Mouse (Mus musculus) liver, embryonic 11.5 days (tissue): ENCODE results near the gene Fgf14. TPM values are rescaled to one million over a fixed set of nuclear protein-coding genes. Genes with fewer than 3 reads are reported as not detected.

Experiments
- ATAC-seq: fragments of 200-750 bp; cut with Nextera tagmentation; replicated peaks from 2 replicates; pipeline ENCODE4 v1.8.0; 2017; ENCODE audit warnings: moderate number of reproducible peaks, mild to moderate bottlenecking, moderate TSS enrichment, moderate library complexity; ENCODE audit not compliant: low FRiP score
- DNase-seq: peaks from one replicate; pipeline ENCODE4 v3.0.0-alpha.2; 2017; ENCODE audit warnings: low spot score
- H3K27ac ChIP-seq: fragments of 300-500 bp; sonication (generic); 2 replicates; pipeline ENCODE4 v1.5.1; 2014; ENCODE audit warnings: mild to moderate bottlenecking, low read depth, low read length, control low read depth
- H3K27me3 ChIP-seq: fragments of 300-500 bp; sonication (generic); replicated peaks from 2 replicates; pipeline ENCODE4 v1.6.1; 2014; ENCODE audit warnings: low read length, mixed read lengths; ENCODE audit not compliant: control insufficient read depth, insufficient read depth
- H3K36me3 ChIP-seq: fragments of 300-500 bp; sonication (generic); 2 replicates; pipeline ENCODE4 v1.6.1; 2014; ENCODE audit warnings: mild to moderate bottlenecking, low read length, moderate library complexity, mixed read lengths; ENCODE audit not compliant: control insufficient read depth, insufficient read depth
- H3K4me1 ChIP-seq: fragments of 300-500 bp; sonication (generic); replicated peaks from 2 replicates; pipeline ENCODE4 v1.6.1; 2014; ENCODE audit warnings: low read length, mixed read lengths; ENCODE audit not compliant: control insufficient read depth, insufficient read depth
- H3K4me2 ChIP-seq: fragments of 300-500 bp; sonication (generic); 2 replicates; pipeline ENCODE4 v1.6.1; 2014; ENCODE audit warnings: mild to moderate bottlenecking, control low read depth, moderate library complexity
- H3K4me3 ChIP-seq: fragments of 300-500 bp; sonication (generic); 2 replicates; pipeline ENCODE4 v1.5.1; 2014; ENCODE audit warnings: low read depth, low read length, control low read depth
- H3K9ac ChIP-seq: fragments of 300-500 bp; sonication (generic); 2 replicates; pipeline ENCODE4 v1.6.1; 2014; ENCODE audit warnings: low read depth, low read length, control low read depth
- H3K9me3 ChIP-seq: fragments of 300-500 bp; sonication (generic); 2 replicates; pipeline ENCODE4 v1.6.1; 2016; ENCODE audit warnings: low read length, inconsistent platforms, mixed read lengths; ENCODE audit not compliant: control insufficient read depth
- WGBS: fragments of 180-500 bp; shearing (Covaris S2); extraction: QIAGEN DNeasy Blood & Tissue Kit; methylation state at CpG from one replicate; pipeline ENCODE4 v1.1.7; 2014; 5-methylcytosine and 5-hydroxymethylcytosine counted together
- polyA plus RNA-seq: library from polyadenylated mRNA; unstranded; fragments of >200 nt; fragmentation: Nextera tagmentation; extraction: Ambion mirVana; gene quantifications from 2 replicates; pipeline ENCODE4 v1.2.1, GENCODE M21; 2014

Gene Fgf14
- polyA plus RNA-seq: 0.13 and 0.22 TPM in 2 replicates

DNA sequence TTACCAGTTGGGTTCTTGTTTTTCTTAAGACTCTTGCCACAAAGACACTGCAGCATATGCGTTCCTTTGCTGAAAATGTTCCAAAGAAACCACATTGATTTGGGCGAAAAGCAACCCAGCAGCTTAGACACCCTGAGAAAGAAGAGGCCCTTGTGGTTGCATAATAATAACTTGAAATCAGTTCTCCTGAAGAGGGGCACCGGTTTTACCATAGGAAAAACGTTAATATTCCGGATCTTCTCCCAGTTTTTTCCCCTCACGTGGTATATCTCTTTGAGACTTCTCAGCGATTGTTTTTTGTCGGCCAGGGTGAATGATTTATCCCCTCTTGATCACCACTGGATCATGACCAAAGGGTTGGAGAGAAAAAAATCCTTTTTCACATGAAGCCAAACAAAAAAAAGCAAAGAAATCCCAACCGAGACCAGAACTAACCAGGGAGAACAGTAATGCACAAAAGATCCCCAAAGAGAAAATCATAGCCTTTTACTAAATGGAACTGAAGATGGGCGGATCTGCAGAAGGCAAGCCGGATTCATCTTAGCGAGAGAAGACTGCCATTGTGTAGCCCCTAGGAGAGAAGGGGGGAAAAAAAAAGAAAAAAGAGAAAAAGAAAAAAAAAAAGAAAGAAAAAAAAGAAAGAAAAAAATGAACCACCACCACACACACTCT is at the start of gene Fgf14:
TSS of gene Fgf14 (minus strand) at position 622 of the 672 bp plus-strand sequence.
- Histone ChIP-seq H3K36me3 (no peaks in the 10 kb centered on the region), H3K4me1 (no peaks in the 10 kb centered on the region), H3K27me3 (peaks cover 15% of the 10 kb centered on the region), H3K9me3 (no peaks in the 10 kb centered on the region), H3K4me2 (peak within 1 kb of the TSS; percentile 44), H3K9ac (no peak within 1 kb of the TSS), H3K4me3 (peak within 1 kb of the TSS; percentile 10; the same call in 1 of the 2 replicates), H3K27ac (no peak within 1 kb of the TSS)
- ATAC-seq: no peak
- 28% methylated on average over 12 of the region's 12 CpGs for WGBS
- DNase-seq: no peak

DNA sequence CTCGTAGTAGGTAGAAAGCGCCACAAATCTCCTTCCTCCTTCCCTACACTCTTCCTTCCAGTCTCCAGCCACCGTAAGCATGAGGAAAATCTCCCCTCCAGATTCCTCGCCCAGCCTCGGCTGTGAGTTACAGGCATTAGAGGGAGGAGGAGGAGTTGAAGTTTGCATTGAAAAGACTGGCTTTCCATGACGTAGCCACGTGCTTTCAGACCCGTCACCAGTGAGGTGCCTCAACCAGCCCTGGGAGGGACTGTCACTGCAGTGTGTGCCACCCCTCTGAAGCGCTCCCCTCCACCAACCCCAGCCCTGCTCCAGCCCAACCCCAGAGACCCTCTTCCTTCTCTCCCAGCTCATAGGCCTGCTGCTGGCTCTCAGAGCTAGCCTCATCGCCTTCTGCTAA is 452 bp upstream of the Fgf14 start:
- 6% methylated on average over 10 of the region's 10 CpGs for WGBS
- Histone ChIP-seq H3K4me2 (peak overlapping the region; percentile 44), H3K36me3 (no peaks in the 10 kb centered on the region), H3K4me1 (no peaks in the 10 kb centered on the region), H3K9ac (no peak overlapping the region), H3K4me3 (peak overlapping the region; percentile 10; the same call in 1 of the 2 replicates), H3K27ac (no peak overlapping the region), H3K9me3 (no peaks in the 10 kb centered on the region), H3K27me3 (peaks cover 15% of the 10 kb centered on the region)
- DNase-seq (no peak), ATAC-seq (0 out of 2 replicates have a peak, but pooled peaks have one; percentile 41)

DNA sequence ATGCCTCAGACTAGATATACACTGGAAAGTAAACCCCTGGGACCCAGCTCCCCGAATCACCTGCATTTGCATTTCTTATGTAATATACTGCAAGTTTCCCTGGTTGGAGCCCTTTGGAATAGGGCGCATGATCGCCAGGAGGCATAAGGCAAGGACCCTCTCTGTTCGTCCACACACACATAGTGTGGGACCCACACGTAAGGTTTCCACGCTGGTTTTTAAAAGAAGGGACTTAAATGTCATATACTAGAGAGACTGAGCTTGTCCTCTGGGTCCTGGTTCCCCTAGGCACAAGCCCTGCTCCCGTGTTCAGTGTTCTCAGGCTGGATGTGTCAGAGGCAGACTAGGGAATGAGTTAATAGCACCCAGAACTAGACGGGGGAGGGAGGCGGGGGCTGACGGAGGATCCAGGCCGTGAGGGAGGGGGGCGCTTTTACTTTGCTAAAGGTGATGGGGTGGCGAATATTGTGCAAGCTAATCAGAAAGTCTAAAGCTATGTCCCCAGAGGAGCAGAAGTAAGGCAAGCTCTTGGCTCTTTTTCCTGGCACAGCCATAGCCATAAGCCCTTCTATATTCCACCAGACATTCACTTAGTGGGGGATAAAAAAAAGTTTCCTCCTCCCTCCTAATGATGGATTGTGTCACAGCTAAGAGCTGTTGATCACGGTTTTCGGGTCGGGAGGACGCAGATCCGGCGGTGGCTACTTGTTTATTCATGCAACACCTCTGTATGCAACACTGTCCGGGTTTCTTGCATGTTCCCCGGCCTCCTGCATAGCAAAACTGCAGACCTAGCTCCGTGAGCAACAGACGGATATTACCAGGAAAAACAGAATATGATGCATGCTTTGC is 1.0 kb downstream of the Fgf14 start:
- no peak for DNase-seq
- ATAC-seq: peak; percentile 18; the same call in 1 of the 2 replicates
- no peaks in the 10 kb centered on the region for H3K36me3 ChIP-seq
- peaks cover 15% of the 10 kb centered on the region for H3K27me3 ChIP-seq
- H3K4me2 ChIP-seq: peak overlapping the region; percentile 59
- no peak overlapping the region for H3K4me3 ChIP-seq
- 29% methylated on average over 23 of the region's 23 CpGs for WGBS
- H3K9me3 ChIP-seq: no peaks in the 10 kb centered on the region
- H3K27ac ChIP-seq: no peak overlapping the region
- no peaks in the 10 kb centered on the region for H3K4me1 ChIP-seq
- H3K9ac ChIP-seq: no peak overlapping the region

DNA sequence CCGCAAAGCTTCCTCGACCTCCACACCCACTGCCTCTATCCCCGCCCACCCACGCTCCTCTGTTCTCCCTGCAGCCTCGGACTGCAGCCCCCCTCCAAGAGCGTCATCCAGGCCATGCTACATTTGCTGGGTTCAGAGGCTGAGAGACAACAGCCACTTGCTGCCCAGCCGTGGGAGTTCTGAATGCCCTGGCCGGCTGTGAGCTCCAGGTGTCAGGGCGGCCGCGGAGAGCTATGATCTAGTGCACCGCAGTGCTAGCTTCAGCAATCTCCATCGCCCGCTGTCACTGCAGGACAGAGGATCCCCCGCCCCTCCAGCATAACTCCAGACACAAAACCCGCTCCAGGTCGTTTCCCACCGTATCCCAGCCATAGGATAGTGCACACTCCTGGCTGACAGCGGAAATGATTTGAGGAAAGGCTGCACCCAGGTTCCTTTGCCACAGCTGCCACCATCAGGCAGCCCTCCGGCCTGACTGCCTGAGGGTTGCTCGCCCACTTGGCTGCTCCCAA is 1.7 kb downstream of the Fgf14 start:
- Histone ChIP-seq H3K36me3 (no peaks in the 10 kb centered on the region), H3K27me3 (peaks cover 15% of the 10 kb centered on the region), H3K4me2 (peak overlapping the region; percentile 59), H3K9me3 (no peaks in the 10 kb centered on the region), H3K27ac (no peak overlapping the region), H3K4me1 (no peaks in the 10 kb centered on the region), H3K9ac (no peak overlapping the region), H3K4me3 (peak overlapping the region; percentile 31)
- 5% methylated on average over 21 of the region's 21 CpGs for WGBS
- DNase-seq (no peak), ATAC-seq (peak; percentile 35)

DNA sequence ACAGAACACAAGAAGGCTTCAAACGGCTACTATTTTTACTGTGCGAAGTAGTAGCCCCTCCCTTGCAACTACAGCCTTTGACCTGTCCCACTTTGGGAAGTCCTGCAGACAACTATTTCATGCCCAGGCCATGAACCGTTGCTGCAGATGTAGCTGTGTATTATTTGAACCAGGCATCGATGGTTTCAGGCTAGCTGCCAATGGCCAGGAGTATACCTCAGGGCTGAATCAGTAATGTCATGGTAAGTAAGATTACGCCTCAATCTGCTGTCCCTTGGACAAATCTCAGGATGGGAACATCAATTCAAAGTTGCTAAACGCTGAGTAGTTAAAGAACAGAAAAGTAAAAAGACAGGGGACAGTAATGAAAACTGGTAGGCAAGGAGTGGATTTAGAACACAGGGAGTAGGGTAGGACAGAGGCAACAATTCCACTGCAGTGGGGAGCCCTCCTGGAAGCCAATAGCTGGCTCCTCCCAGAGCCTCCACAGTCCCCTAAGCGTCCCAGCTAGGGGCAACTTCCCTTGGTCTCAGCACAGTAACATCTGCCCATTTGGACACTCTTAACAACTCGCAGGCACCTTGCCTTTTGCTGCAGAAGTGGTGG is 2.3 kb downstream of the Fgf14 start:
- Histone ChIP-seq H3K27ac (no peak overlapping the region), H3K9ac (no peak overlapping the region), H3K4me1 (no peaks in the 10 kb centered on the region), H3K9me3 (no peaks in the 10 kb centered on the region), H3K36me3 (no peaks in the 10 kb centered on the region), H3K27me3 (peaks cover 15% of the 10 kb centered on the region), H3K4me2 (peak overlapping the region; percentile 59), H3K4me3 (peak overlapping the region; percentile 31)
- DNase-seq (no peak), ATAC-seq (peak; percentile 54; the same call in 1 of the 2 replicates)
- WGBS: 47% methylated on average over 8 of the region's 8 CpGs

DNA sequence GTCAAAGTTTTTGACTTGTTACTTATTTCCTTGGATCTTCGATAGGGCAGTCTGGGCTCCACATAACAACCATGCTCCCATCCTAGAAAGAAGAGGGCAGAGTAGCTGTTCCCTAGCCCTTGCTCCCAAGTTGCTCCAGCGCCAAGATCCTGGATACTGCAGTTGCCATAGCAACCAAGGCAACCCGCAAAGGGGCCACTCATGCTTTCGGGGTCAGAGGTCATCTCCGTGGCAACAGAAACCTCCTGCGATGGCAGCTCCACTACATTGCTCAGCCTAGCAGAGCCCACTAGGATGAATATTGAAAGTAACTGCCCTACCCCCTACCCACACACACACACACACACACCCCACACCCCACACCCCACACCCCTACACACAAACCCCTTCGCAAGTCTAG is 7.2 kb downstream of the Fgf14 start:
- ATAC-seq (peak; percentile 51), DNase-seq (peak; percentile 48)
- WGBS: 35% methylated on average over 7 of the region's 7 CpGs
- Histone ChIP-seq H3K9ac (no peak overlapping the region), H3K4me2 (no peak overlapping the region), H3K4me3 (no peak overlapping the region), H3K27ac (no peak overlapping the region), H3K9me3 (no peaks in the 10 kb centered on the region), H3K27me3 (peaks cover under 1% of the 10 kb centered on the region; the same call in 1 of the 2 replicates), H3K36me3 (no peaks in the 10 kb centered on the region), H3K4me1 (no peaks in the 10 kb centered on the region)

DNA sequence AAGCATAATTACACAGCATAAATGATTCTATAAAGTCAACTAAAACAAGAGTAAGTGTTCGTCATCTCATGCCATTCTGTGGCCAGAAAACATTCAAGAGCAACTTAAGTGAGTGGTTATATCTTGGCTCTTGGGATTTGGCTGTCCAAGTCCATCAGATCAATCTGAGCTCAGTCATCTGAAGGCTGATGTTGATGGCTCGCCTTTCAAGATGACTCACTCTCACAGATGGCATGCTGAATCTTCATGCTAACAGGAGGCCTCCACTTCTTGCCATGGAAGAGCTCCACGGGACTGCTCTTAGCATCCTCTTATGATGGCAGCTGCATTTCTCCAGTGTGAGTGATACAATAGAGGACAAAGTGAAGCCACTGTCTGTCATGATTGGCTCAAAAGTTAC is 34.1 kb downstream of the Fgf14 start:
- Histone ChIP-seq H3K27ac (no peak overlapping the region), H3K9me3 (no peaks in the 10 kb centered on the region), H3K4me1 (no peaks in the 10 kb centered on the region), H3K36me3 (no peaks in the 10 kb centered on the region), H3K9ac (no peak overlapping the region), H3K4me2 (no peak overlapping the region), H3K4me3 (no peak overlapping the region), H3K27me3 (no peaks in the 10 kb centered on the region)
- no peak for ATAC-seq
- no peak for DNase-seq
- WGBS: 67% methylated on average over 3 of the region's 3 CpGs

DNA sequence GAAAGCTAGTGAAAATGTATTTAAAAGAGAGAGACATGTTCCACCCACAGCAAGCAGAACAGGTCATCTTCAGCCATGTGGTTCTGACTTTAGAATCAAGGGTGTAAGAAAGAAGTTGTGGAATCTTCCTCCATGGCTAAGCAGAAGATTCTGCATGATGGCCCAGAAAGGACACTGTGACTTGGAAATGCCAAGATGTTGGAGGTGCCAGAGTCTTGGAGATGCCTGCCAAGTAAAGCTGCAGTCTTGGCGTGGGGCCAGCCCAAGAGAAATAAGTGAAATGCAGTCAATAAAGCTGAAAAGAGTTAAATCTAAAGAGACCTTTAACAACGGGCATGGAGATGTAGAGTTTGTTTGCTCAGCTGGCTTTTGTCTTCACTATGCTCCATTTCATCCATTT is 42.0 kb downstream of the Fgf14 start:
- no peaks in the 10 kb centered on the region for H3K36me3 ChIP-seq
- no peak overlapping the region for H3K4me2 ChIP-seq
- no peak overlapping the region for H3K9ac ChIP-seq
- WGBS: 62% methylated on average over 2 of the region's 2 CpGs
- H3K27me3 ChIP-seq: no peaks in the 10 kb centered on the region
- H3K4me3 ChIP-seq: no peak overlapping the region
- no peaks in the 10 kb centered on the region for H3K4me1 ChIP-seq
- ATAC-seq (no peak), DNase-seq (no peak)
- H3K9me3 ChIP-seq: no peaks in the 10 kb centered on the region
- H3K27ac ChIP-seq: no peak overlapping the region
